Comparison of ENCODE assay signal across 18 mouse cellular contexts in the genomic region with DNA sequence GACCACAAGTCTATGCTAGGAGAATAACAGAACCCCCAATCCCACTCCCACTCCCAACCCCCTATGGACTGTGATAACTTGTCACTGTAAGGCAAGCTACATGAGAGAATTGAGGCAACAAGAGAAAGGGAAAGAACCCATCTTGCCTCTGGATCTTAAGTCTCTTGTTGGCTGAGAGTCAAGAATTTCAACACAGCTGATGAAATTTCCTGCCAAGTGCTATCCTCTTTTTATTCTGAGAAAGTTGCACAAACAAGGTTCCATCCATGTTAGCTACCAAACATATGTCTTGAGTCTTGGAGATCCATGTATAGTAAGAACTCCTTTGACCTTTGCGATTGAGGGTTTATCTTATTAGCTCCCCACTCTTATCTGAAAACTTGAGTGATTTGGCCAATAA.
DNase-seq lines count a peak whose midpoint lies in the region; ATAC-seq and TF ChIP-seq lines count a peak whose summit lies in the region.
"Had no signal": no experiment of that assay in that cellular context is flagged by ENCODE, and none has a peak within 500 bp of the region (broad histone marks: within the 10 kb centered on the region; RNA-seq: fewer than 3 reads in every experiment).

No protein-coding gene starts in this region.

- H3K4me1 ChIP-seq in intestine, embryonic 16.5 days (ENCODE audit: control insufficient read depth, insufficient read depth, low read length), result 0 out of 2 replicates have a peak, but pooled peaks cover 2% of the 10 kb centered on the region
- H3K4me1 ChIP-seq: embryonic facial prominence, embryonic 15.5 days; hindbrain, embryonic 13.5 days; limb, embryonic 12.5 days had no signal

- no peak overlapping the region for H3K4me3 ChIP-seq in intestine, embryonic 16.5 days (ENCODE audit: low read length)
- H3K4me3 ChIP-seq: embryonic facial prominence, embryonic 15.5 days; heart, embryonic 13.5 days; hindbrain, embryonic 13.5 days; limb, embryonic 12.5 days; megakaryocyte, embryonic 14.5 days had no signal

- no peak overlapping the region for H3K4me2 ChIP-seq in intestine, embryonic 16.5 days (ENCODE audit: low read depth, low read length)
- H3K4me2 ChIP-seq: embryonic facial prominence, embryonic 15.5 days; heart, embryonic 13.5 days; hindbrain, embryonic 13.5 days; limb, embryonic 12.5 days had no signal

- no peaks in the 10 kb centered on the region for H3K36me3 ChIP-seq in intestine, embryonic 16.5 days (ENCODE audit: control insufficient read depth, insufficient read depth, low read length)
- H3K36me3 ChIP-seq: embryonic facial prominence, embryonic 15.5 days; G1E; heart, embryonic 13.5 days; hindbrain, embryonic 13.5 days; limb, embryonic 12.5 days had no signal

- DNase-seq in gastrocnemius, adult 18-20 months (ENCODE audit: low spot score), result peak; percentile 51
- no peak for DNase-seq in gastrocnemius, postnatal 10 days
- DNase-seq in kidney, postnatal 14 days, result peak; percentile 26
- no peak for DNase-seq in kidney, adult 8-10 months
- peak; percentile 7 for DNase-seq in brain, embryonic 14.5 days (ENCODE audit: low read depth)
- DNase-seq in lung, postnatal 36 days, result peak; percentile 82
- DNase-seq in left cerebral cortex, adult 18-20 months (ENCODE audit: low spot score in 2 of 2), result no peak
- DNase-seq: kidney, postnatal 10 days; right cerebral cortex, postnatal 25 days had no signal

- no peak overlapping the region for H3K9ac ChIP-seq in intestine, embryonic 16.5 days (ENCODE audit: low read depth, low read length)
- H3K9ac ChIP-seq: embryonic facial prominence, embryonic 15.5 days; heart, embryonic 13.5 days; hindbrain, embryonic 13.5 days; limb, embryonic 12.5 days had no signal

- no peak overlapping the region for H3K27ac ChIP-seq in intestine, embryonic 16.5 days (ENCODE audit: low read length)
- H3K27ac ChIP-seq: embryonic facial prominence, embryonic 15.5 days; heart, embryonic 13.5 days; hindbrain, embryonic 13.5 days; limb, embryonic 12.5 days had no signal

- no peak for TF ChIP-seq CTCF in brain, embryonic 14.5 days (IDR thresholded peaks at IDR 0.05; ENCODE audit: borderline replicate concordance, extremely low read depth, insufficient read depth, insufficient read length)

- no peak for ATAC-seq in intestine, embryonic 16.5 days
- ATAC-seq: activated CD4-positive, CD25-positive, alpha-beta regulatory T cell, adult 4 months; forebrain, embryonic 16.5 days had no signal

- no peak for TF ChIP-seq POLR2A in brain, embryonic 14.5 days (IDR thresholded peaks at IDR 0.05; ENCODE audit: borderline replicate concordance, extremely low read depth, insufficient read depth, insufficient read length, poor library complexity, severe bottlenecking)

- no peaks in the 10 kb centered on the region for H3K9me3 ChIP-seq in intestine, embryonic 16.5 days (ENCODE audit: control insufficient read depth, low read length)
- H3K9me3 ChIP-seq: embryonic facial prominence, embryonic 15.5 days; G1E; heart, embryonic 13.5 days; hindbrain, embryonic 13.5 days; limb, embryonic 12.5 days; megakaryocyte, embryonic 14.5 days had no signal

- no peaks in the 10 kb centered on the region for H3K27me3 ChIP-seq in intestine, embryonic 16.5 days (replicated peaks; ENCODE audit: control insufficient read depth, insufficient read depth, low read length)
- H3K27me3 ChIP-seq: embryonic facial prominence, embryonic 15.5 days; heart, embryonic 13.5 days; hindbrain, embryonic 13.5 days; limb, embryonic 12.5 days; megakaryocyte, embryonic 14.5 days had no signal

- 71% methylated on average over 1 of the region's 1 CpGs for WGBS in intestine, embryonic 16.5 days

Comparison
In these comparisons a context has a peak if more than half of its experiments do, and no peak if none do; other contexts are left out.
1. DNase-seq: peak in gastrocnemius, adult 18-20 months (single experiment), kidney, postnatal 14 days (single experiment), brain, embryonic 14.5 days (single experiment) and lung, postnatal 36 days (single experiment); none in gastrocnemius, postnatal 10 days (single experiment), kidney, adult 8-10 months (0 of 2) and left cerebral cortex, adult 18-20 months (0 of 2).